Mouse (Mus musculus) stomach, embryonic 14.5 days (tissue): ENCODE results near the gene Slc46a2. TPM values are rescaled to one million over a fixed set of nuclear protein-coding genes. Genes with fewer than 3 reads are reported as not detected.

ENCODE experiments used
- ATAC-seq: fragments of 200-750 bp; cut with Nextera tagmentation; 2 replicates; pipeline ENCODE4 v1.8.0; 2017; ENCODE audit warnings: low read depth, moderate TSS enrichment; ENCODE audit not compliant: insufficient number of reproducible peaks, insufficient read depth, low FRiP score
- H3K27ac ChIP-seq: fragments of 300-500 bp; sonication (generic); 2 replicates; pipeline ENCODE4 v1.5.1; 2014; ENCODE audit warnings: mild to moderate bottlenecking, low read length, moderate library complexity, mixed read lengths
- H3K27me3 ChIP-seq: fragments of 300-500 bp; sonication (generic); 2 replicates; pipeline ENCODE4 v1.6.1; 2014; ENCODE audit warnings: low read length, control low read depth, mixed read lengths; ENCODE audit not compliant: control insufficient read depth, insufficient read depth
- H3K36me3 ChIP-seq: fragments of 300-500 bp; sonication (generic); 2 replicates; pipeline ENCODE4 v1.6.1; 2014; ENCODE audit warnings: mild to moderate bottlenecking, control low read depth, low read length, moderate library complexity, mixed read lengths; ENCODE audit not compliant: control insufficient read depth, insufficient read depth
- H3K4me1 ChIP-seq: fragments of 300-500 bp; sonication (generic); 2 replicates; pipeline ENCODE4 v1.6.1; 2014; ENCODE audit warnings: low read length, control low read depth, mixed read lengths; ENCODE audit not compliant: control insufficient read depth, insufficient read depth
- H3K4me2 ChIP-seq: fragments of 300-500 bp; sonication (generic); replicated peaks from 2 replicates; pipeline ENCODE4 v1.6.1; 2014; ENCODE audit warnings: low read depth, low read length, control low read depth
- H3K4me3 ChIP-seq: fragments of 300-500 bp; sonication (generic); 2 replicates; pipeline ENCODE4 v1.5.1; 2014; ENCODE audit warnings: low read depth, low read length, control low read depth
- H3K9ac ChIP-seq: fragments of 300-500 bp; sonication (generic); replicated peaks from 2 replicates; pipeline ENCODE4 v1.6.1; 2014; ENCODE audit warnings: low read depth, mild to moderate bottlenecking, control low read depth, low read length, moderate library complexity, mixed read lengths
- H3K9me3 ChIP-seq: fragments of 300-500 bp; sonication (generic); 2 replicates; pipeline ENCODE4 v1.6.1; 2016; ENCODE audit warnings: low read depth, low read length, control low read depth; ENCODE audit not compliant: control insufficient read depth
- WGBS: fragments of 180-500 bp; shearing (Covaris S2); extraction: QIAGEN DNeasy Blood & Tissue Kit; methylation state at CpG from one replicate; pipeline ENCODE4 v1.1.7; 2014; 5-methylcytosine and 5-hydroxymethylcytosine counted together
- polyA plus RNA-seq: library from polyadenylated mRNA; unstranded; fragments of >200 nt; fragmentation: Nextera tagmentation; extraction: Ambion mirVana; gene quantifications from 2 replicates; pipeline ENCODE4 v1.2.1, GENCODE M21; 2014

Slc46a2 gene
- polyA plus RNA-seq, 1 experiment from 2014 or later, result 0.12 TPM

DNA sequence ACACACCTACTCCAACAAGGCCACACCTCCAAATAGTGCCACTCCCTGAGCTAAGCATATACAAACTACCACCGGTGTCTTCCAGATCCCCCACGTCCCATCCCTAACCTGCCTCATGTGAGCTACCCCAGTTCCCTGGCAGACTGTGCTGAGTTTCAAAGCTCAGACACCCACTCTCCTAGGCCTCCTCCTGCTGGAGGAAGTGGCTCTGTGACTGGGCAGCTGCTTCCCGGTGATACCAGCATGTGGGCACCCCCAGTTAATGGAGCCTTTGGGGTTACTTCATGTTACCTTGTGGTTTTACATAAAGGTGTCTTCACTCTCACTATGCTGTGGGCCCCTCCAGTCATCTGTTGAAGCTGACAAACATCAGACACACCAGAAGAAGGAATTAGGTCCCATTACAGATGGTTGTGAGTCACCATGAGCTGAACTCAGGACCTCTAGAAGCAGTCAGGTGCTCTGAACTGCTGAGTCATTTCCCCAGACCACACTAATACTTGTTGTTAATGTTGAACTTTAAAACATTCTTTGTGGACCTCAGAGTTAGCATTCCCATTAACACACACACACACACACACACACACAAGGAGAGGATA, 19.8 kb downstream of the Slc46a2 start:
- no peak overlapping the region for H3K4me3 ChIP-seq

DNA sequence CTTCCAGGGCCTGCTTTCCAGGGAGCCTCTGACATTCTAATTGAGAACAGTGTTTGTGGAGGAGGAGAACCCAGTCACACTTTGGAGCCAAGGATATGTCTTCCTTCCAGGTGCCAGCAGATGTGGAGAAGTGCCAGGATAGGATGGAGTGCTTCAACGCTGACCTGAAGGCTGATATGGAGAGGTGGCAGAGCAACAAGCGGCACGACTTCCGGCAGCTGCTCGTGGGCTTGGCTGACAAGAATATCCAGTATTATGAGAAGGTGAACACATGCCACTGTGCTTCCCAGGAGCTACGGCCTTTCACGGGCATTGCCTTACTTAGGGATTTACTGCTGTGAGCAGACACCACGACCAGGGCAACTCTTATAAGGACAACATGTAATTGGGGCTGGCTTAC, 20.4 kb downstream of the Slc46a2 start:
- no peaks in the 10 kb centered on the region for H3K9me3 ChIP-seq
- no peak overlapping the region for H3K4me2 ChIP-seq
- H3K4me3 ChIP-seq, result no peak overlapping the region
- no peak overlapping the region for H3K27ac ChIP-seq
- no peak for ATAC-seq
- H3K27me3 ChIP-seq, result no peaks in the 10 kb centered on the region
- no peaks in the 10 kb centered on the region for H3K4me1 ChIP-seq
- 92% methylated on average over 8 of the region's 8 CpGs for WGBS
- H3K36me3 ChIP-seq, result peaks cover 2% of the 10 kb centered on the region; the same call in 1 of the 2 replicates
- H3K9ac ChIP-seq, result no peak overlapping the region

More for the DNA sequence above, 19.8 kb downstream of the Slc46a2 start:
- Histone ChIP-seq H3K36me3 (peaks cover 2% of the 10 kb centered on the region; the same call in 1 of the 2 replicates), H3K27ac (no peak overlapping the region), H3K9me3 (no peaks in the 10 kb centered on the region), H3K27me3 (no peaks in the 10 kb centered on the region), H3K9ac (no peak overlapping the region), H3K4me2 (no peak overlapping the region), H3K4me1 (no peaks in the 10 kb centered on the region)
- 91% methylated on average over 3 of the region's 3 CpGs for WGBS
- no peak for ATAC-seq

DNA sequence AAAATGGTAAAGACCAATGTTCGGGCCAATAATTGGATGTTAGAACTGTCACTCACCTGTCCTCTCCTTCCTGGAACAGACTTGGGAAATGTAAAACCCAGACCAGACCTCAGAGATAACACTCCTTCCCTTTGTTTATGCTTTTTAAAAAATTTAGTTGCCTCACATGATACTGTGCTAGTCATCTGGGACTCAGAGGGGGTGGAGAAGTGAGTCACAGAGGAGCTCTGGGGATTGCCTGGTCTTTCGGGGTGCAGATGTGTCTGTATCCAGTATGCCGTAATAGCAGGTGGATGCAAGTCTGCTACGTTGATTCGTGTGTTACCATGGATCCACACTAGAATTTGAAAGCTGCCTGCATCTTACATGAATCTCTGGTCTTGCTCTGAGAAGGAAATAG, 22.1 kb downstream of the Slc46a2 start:
- Histone ChIP-seq H3K4me3 (no peak overlapping the region), H3K9me3 (no peaks in the 10 kb centered on the region), H3K4me1 (no peaks in the 10 kb centered on the region), H3K4me2 (no peak overlapping the region), H3K36me3 (peaks cover 2% of the 10 kb centered on the region; the same call in 1 of the 2 replicates), H3K27me3 (no peaks in the 10 kb centered on the region), H3K27ac (no peak overlapping the region), H3K9ac (no peak overlapping the region)
- WGBS, result 93% methylated on average over 5 of the region's 5 CpGs
- ATAC-seq, result no peak

DNA sequence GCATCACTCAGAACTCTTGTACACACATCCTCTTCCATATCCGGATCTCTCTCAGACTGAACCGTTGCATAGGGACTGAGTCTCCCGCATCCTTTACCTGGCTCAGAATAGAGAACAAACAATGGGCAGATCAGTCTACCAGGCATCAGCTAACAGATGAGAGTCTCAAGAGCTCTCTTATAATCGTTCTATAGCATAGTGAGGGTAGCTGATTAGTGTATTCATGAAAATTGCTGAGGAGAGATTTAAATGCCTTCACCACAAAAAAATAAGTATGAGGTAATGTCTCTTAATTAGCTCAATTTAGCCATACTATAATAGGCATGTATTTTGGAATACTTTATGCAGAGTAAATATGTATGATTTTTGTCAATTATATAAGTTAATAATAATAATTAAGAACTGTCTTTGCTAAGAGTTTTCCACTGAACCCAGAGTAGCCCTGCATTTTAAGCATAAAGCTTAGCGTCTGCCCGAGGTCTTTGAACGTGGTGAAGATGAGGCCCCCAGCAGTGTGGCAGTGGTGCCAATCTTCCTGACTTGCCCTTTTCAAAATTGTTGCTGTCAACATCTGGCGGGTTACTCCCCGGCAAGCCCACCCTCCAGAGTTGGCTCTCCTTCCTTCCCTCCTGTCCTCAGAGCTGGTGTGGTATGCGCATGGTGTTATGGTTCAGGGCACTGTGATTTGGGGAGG, 23.0 kb downstream of the Slc46a2 start:
- Histone ChIP-seq H3K4me3 (no peak overlapping the region), H3K27ac (no peak overlapping the region), H3K27me3 (no peaks in the 10 kb centered on the region), H3K9me3 (no peaks in the 10 kb centered on the region), H3K36me3 (peaks cover 2% of the 10 kb centered on the region; the same call in 1 of the 2 replicates), H3K4me1 (no peaks in the 10 kb centered on the region), H3K9ac (no peak overlapping the region), H3K4me2 (no peak overlapping the region)
- 91% methylated on average over 10 of the region's 10 CpGs for WGBS
- no peak for ATAC-seq

DNA sequence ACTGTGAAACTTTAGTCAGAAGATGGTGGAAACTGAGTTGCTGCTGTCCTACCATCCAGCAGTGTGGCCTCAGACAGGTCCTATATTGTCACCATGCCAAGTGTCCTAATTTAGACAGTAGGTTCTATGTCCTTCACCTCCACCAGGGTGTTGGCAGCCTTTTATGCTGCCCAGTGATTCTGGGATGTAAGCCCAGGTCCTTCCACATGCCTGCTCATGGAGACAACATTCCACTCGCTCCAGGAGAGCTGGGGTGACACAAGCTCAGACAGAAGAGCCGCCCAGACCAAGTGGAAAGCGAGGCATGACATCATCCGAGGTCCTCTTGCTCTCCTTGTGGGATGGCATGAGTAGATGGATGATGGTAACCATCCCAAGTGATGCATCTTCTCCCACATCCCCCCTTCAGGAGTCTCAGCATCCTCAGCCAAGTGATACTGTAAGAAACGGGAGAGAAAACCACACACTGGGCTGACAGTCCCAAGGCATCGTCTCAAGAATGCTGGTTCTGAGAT, 24.7 kb downstream of the Slc46a2 start:
- Histone ChIP-seq H3K9ac (no peak overlapping the region), H3K9me3 (no peaks in the 10 kb centered on the region), H3K36me3 (peaks cover 2% of the 10 kb centered on the region; the same call in 1 of the 2 replicates), H3K27me3 (no peaks in the 10 kb centered on the region), H3K4me1 (no peaks in the 10 kb centered on the region), H3K4me3 (no peak overlapping the region), H3K27ac (no peak overlapping the region), H3K4me2 (no peak overlapping the region)
- WGBS, result 83% methylated on average over 6 of the region's 6 CpGs
- no peak for ATAC-seq

DNA sequence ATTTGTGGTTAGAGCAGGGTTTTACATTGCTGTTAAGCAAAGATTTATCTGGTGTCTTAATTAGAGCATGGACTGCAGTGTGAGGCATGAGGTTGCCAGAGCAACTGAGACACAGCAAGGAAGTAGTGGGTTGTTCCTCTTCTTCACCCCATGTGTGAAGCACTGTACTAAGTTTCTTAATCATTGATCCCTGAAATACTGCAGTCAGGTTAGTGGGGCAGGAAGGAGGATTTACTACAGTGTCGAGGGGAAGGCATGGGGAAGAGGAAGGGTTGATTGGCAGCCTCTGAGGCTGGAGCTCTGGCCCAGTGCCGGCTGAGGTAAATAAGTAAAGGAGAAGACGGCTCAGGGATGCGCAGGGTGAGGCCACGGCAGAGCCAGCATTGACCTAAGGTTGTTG, 26.8 kb downstream of the Slc46a2 start:
- 78% methylated on average over 5 of the region's 5 CpGs for WGBS
- no peak overlapping the region for H3K4me3 ChIP-seq
- no peak overlapping the region for H3K9ac ChIP-seq
- H3K4me1 ChIP-seq, result no peaks in the 10 kb centered on the region
- ATAC-seq, result no peak
- no peak overlapping the region for H3K4me2 ChIP-seq
- peaks cover under 1% of the 10 kb centered on the region; the same call in 1 of the 2 replicates for H3K36me3 ChIP-seq
- no peak overlapping the region for H3K27ac ChIP-seq
- H3K9me3 ChIP-seq, result no peaks in the 10 kb centered on the region
- H3K27me3 ChIP-seq, result no peaks in the 10 kb centered on the region

DNA sequence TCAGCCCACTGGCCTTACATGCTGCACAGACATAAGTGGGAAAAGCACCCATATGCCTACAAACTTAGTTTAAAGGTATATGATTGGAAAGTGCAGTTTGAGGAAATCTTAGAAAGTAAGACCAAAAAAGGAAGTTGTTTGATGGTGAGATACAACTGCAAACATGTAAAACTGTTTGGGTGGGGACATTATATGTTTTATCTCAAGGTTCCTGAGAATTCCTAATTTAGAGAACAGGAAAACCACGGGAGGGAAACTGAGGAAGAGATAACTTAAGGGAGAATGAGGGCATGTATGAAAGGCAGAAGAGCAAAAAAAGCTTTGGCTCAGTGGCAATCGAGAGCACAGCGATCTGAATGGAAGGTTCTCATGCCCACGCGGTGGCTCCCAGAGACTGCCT, 27.8 kb downstream of the Slc46a2 start:
- no peak for ATAC-seq

DNA sequence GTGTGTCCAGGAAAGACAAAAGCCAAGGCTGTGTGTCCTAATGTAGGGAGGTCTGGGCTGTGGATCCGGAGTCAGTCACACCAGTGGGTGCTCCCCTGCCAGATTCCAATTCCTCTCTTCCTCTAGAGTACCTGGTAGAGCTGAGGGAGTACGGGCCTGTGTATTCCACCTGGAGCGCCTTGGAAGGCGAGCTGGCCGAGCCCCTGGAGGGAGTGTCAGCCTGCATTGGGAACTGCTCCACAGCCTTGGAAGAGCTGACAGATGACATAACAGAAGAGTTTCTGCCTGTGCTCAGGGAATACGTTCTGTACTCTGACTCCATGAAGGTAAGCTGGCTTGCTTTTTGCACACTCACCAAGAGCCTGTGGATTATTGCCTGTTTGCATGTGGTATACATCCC, 28.6 kb downstream of the Slc46a2 start:
- Histone ChIP-seq H3K27ac (no peak overlapping the region), H3K4me3 (no peak overlapping the region), H3K9me3 (no peaks in the 10 kb centered on the region), H3K36me3 (no peaks in the 10 kb centered on the region; the same call in 1 of the 2 replicates), H3K4me1 (no peaks in the 10 kb centered on the region), H3K9ac (no peak overlapping the region), H3K27me3 (no peaks in the 10 kb centered on the region), H3K4me2 (no peak overlapping the region)
- ATAC-seq, result no peak
- 85% methylated on average over 6 of the region's 6 CpGs for WGBS

More for the DNA sequence above, 27.8 kb downstream of the Slc46a2 start:
- Histone ChIP-seq H3K4me1 (no peaks in the 10 kb centered on the region), H3K4me3 (no peak overlapping the region), H3K4me2 (no peak overlapping the region), H3K9ac (no peak overlapping the region), H3K36me3 (no peaks in the 10 kb centered on the region; the same call in 1 of the 2 replicates), H3K27ac (no peak overlapping the region), H3K27me3 (no peaks in the 10 kb centered on the region), H3K9me3 (no peaks in the 10 kb centered on the region)
- 93% methylated on average over 5 of the region's 5 CpGs for WGBS
